Mouse (Mus musculus): ENCODE results near the gene Gm11563. TPM values are rescaled to one million over a fixed set of nuclear protein-coding genes. Genes with fewer than 3 reads are reported as not detected.

Gm11563 gene
- polyA plus RNA-seq, 1 experiment from 2014 or later: not detected

Other genes with a start within 250 kb of the Gm11563 start
- not detected in 2 replicates for gene Krt12, start 236.7 kb downstream of the Gm11563 start, polyA plus RNA-seq (2015; fragmentation: Nextera tagmentation; extraction: Ambion mirVana)
- 0.43 and 0.68 TPM in 2 replicates for gene Krt20, start 220.8 kb downstream of the Gm11563 start, polyA plus RNA-seq (2015; fragmentation: Nextera tagmentation; extraction: Ambion mirVana)
- 0.32 and 0.35 TPM in 2 replicates for gene Krt23, start 165.8 kb downstream of the Gm11563 start, polyA plus RNA-seq (2015; fragmentation: Nextera tagmentation; extraction: Ambion mirVana)
- gene Krt39, start 137.6 kb downstream of the Gm11563 start, polyA plus RNA-seq (2015; fragmentation: Nextera tagmentation; extraction: Ambion mirVana): not detected in 2 replicates
- gene Krt40, start 115.8 kb downstream of the Gm11563 start, polyA plus RNA-seq (2015; fragmentation: Nextera tagmentation; extraction: Ambion mirVana): not detected in 2 replicates
- gene Krtap3-3, start 108.1 kb downstream of the Gm11563 start, polyA plus RNA-seq (2015; fragmentation: Nextera tagmentation; extraction: Ambion mirVana): not detected in 2 replicates
- not detected in 2 replicates for gene Krtap3-2, start 102.1 kb downstream of the Gm11563 start, polyA plus RNA-seq (2015; fragmentation: Nextera tagmentation; extraction: Ambion mirVana)
- not detected in 2 replicates for gene Gm11939, start 99.5 kb downstream of the Gm11563 start, polyA plus RNA-seq (2015; fragmentation: Nextera tagmentation; extraction: Ambion mirVana)
- gene Krtap3-1, start 92.3 kb downstream of the Gm11563 start, polyA plus RNA-seq (2015; fragmentation: Nextera tagmentation; extraction: Ambion mirVana): not detected in 2 replicates
- gene Krtap1-5, start 77.9 kb downstream of the Gm11563 start, polyA plus RNA-seq (2015; fragmentation: Nextera tagmentation; extraction: Ambion mirVana): not detected in 2 replicates
- not detected in 2 replicates for gene Krtap1-4, start 75.3 kb downstream of the Gm11563 start, polyA plus RNA-seq (2015; fragmentation: Nextera tagmentation; extraction: Ambion mirVana)
- gene Krtap1-3, start 67.6 kb downstream of the Gm11563 start, polyA plus RNA-seq (2015; fragmentation: Nextera tagmentation; extraction: Ambion mirVana): not detected in 2 replicates
- gene Krtap9-3, start 60.9 kb downstream of the Gm11563 start, polyA plus RNA-seq (2015; fragmentation: Nextera tagmentation; extraction: Ambion mirVana): not detected in 2 replicates
- not detected in 2 replicates for gene Gm11938, start 55.7 kb downstream of the Gm11563 start, polyA plus RNA-seq (2015; fragmentation: Nextera tagmentation; extraction: Ambion mirVana)
- gene Gm11937, start 48.8 kb downstream of the Gm11563 start, polyA plus RNA-seq (2015; fragmentation: Nextera tagmentation; extraction: Ambion mirVana): not detected in 2 replicates
- gene Krtap2-4, start 44.1 kb downstream of the Gm11563 start, polyA plus RNA-seq (2015; fragmentation: Nextera tagmentation; extraction: Ambion mirVana): not detected in 2 replicates
- gene Gm11562, start 38.5 kb downstream of the Gm11563 start, polyA plus RNA-seq (2015; fragmentation: Nextera tagmentation; extraction: Ambion mirVana): not detected in 2 replicates
- not detected in 2 replicates for gene Krtap4-1, start 30.7 kb downstream of the Gm11563 start, polyA plus RNA-seq (2015; fragmentation: Nextera tagmentation; extraction: Ambion mirVana)
- gene Krtap4-2, start 23.9 kb downstream of the Gm11563 start, polyA plus RNA-seq (2015; fragmentation: Nextera tagmentation; extraction: Ambion mirVana): not detected in 2 replicates
- not detected in 2 replicates for gene Krtap4-7, start 14.9 kb downstream of the Gm11563 start, polyA plus RNA-seq (2015; fragmentation: Nextera tagmentation; extraction: Ambion mirVana)
- gene Gm11555, start 8.7 kb downstream of the Gm11563 start, polyA plus RNA-seq (2015; fragmentation: Nextera tagmentation; extraction: Ambion mirVana): not detected in 2 replicates
- not detected in 2 replicates for gene Krtap4-6, start 7.0 kb upstream of the Gm11563 start, polyA plus RNA-seq (2015; fragmentation: Nextera tagmentation; extraction: Ambion mirVana)
- gene Gm14190, start 31.8 kb upstream of the Gm11563 start, polyA plus RNA-seq (2015; fragmentation: Nextera tagmentation; extraction: Ambion mirVana): not detected in 2 replicates
- not detected in 2 replicates for gene Gm14180, start 75.3 kb upstream of the Gm11563 start, polyA plus RNA-seq (2015; fragmentation: Nextera tagmentation; extraction: Ambion mirVana)
- not detected in 2 replicates for gene Gm11595, start 114.0 kb upstream of the Gm11563 start, polyA plus RNA-seq (2015; fragmentation: Nextera tagmentation; extraction: Ambion mirVana)
- not detected in 2 replicates for gene Krtap4-8, start 121.7 kb upstream of the Gm11563 start, polyA plus RNA-seq (2015; fragmentation: Nextera tagmentation; extraction: Ambion mirVana)
- not detected in 2 replicates for gene Krtap4-9, start 126.2 kb upstream of the Gm11563 start, polyA plus RNA-seq (2015; fragmentation: Nextera tagmentation; extraction: Ambion mirVana)
- not detected in 2 replicates for gene Gm11596, start 134.5 kb upstream of the Gm11563 start, polyA plus RNA-seq (2015; fragmentation: Nextera tagmentation; extraction: Ambion mirVana)
- not detected in 2 replicates for gene Gm11569, start 140.0 kb upstream of the Gm11563 start, polyA plus RNA-seq (2015; fragmentation: Nextera tagmentation; extraction: Ambion mirVana)
- not detected in 2 replicates for gene Gm11554, start 145.5 kb upstream of the Gm11563 start, polyA plus RNA-seq (2015; fragmentation: Nextera tagmentation; extraction: Ambion mirVana)
- gene Krtap4-13, start 150.9 kb upstream of the Gm11563 start, polyA plus RNA-seq (2015; fragmentation: Nextera tagmentation; extraction: Ambion mirVana): not detected in 2 replicates
- gene Gm11564, start 156.7 kb upstream of the Gm11563 start, polyA plus RNA-seq (2015; fragmentation: Nextera tagmentation; extraction: Ambion mirVana): not detected in 2 replicates
- gene 2300003K06Rik, start 179.1 kb upstream of the Gm11563 start, polyA plus RNA-seq (2015; fragmentation: Nextera tagmentation; extraction: Ambion mirVana): not detected in 2 replicates
- not detected in 2 replicates for gene Krtap4-16, start 192.6 kb upstream of the Gm11563 start, polyA plus RNA-seq (2015; fragmentation: Nextera tagmentation; extraction: Ambion mirVana)
- not detected in 2 replicates for gene Gm11568, start 199.0 kb upstream of the Gm11563 start, polyA plus RNA-seq (2015; fragmentation: Nextera tagmentation; extraction: Ambion mirVana)
- gene Gm11559, start 205.5 kb upstream of the Gm11563 start, polyA plus RNA-seq (2015; fragmentation: Nextera tagmentation; extraction: Ambion mirVana): not detected in 2 replicates
- not detected in 2 replicates for gene Krtap9-1, start 214.4 kb upstream of the Gm11563 start, polyA plus RNA-seq (2015; fragmentation: Nextera tagmentation; extraction: Ambion mirVana)
- gene Gm11567, start 220.2 kb upstream of the Gm11563 start, polyA plus RNA-seq (2015; fragmentation: Nextera tagmentation; extraction: Ambion mirVana): not detected in 2 replicates
- gene Krtap31-1, start 249.0 kb upstream of the Gm11563 start, polyA plus RNA-seq (2015; fragmentation: Nextera tagmentation; extraction: Ambion mirVana): not detected in 2 replicates

Data from heart, embryonic 15.5 days (tissue).